Mouse (Mus musculus) ES-Bruce4 (cell line): Measurements from ENCODE around the gene Lrmda.

Experiments used
- CTCF ChIP-seq: IDR thresholded peaks from one replicate; pipeline ENCODE4 v1.8.1; 2011; ENCODE audit warnings: low read depth, low read length
- EP300 ChIP-seq: IDR thresholded peaks from 2 replicates; pipeline ENCODE4 v1.6.1; 2011; ENCODE audit warnings: low read depth, low read length; ENCODE audit not compliant: insufficient read depth
- POLR2A ChIP-seq: IDR thresholded peaks from one replicate; pipeline ENCODE4 v1.8.1; 2011; ENCODE audit warnings: low read length; ENCODE audit not compliant: insufficient read depth

GRCm38 (mm10) chr14:22284823-22285517 lies 265.5 kb downstream of the Lrmda start:
- TF ChIP-seq CTCF: no peak
- TF ChIP-seq EP300: no peak
- TF ChIP-seq POLR2A: no peak
